Mouse (Mus musculus): ENCODE data around the gene 1700025C18Rik.

1700025C18Rik gene
- long read RNA-seq, experiment 1, result 0 reads
- long read RNA-seq, experiment 2, result 0 reads

- intact Hi-C loops (cut with DNase I), result no loop called here
These were observed at the start of gene 1700025C18Rik for GRCm38 (mm10) chr2:165090650-165091049. TSS of gene 1700025C18Rik (minus strand) at chr2:165090750.

GRCm38 (mm10) chr2:165136049-165136448, 45.5 kb upstream of the 1700025C18Rik start:
- intact Hi-C loops (cut with DNase I), result no loop called here

- intact Hi-C loops (cut with DNase I), result no loop called here
These were observed 43.0 kb upstream of the 1700025C18Rik start for GRCm38 (mm10) chr2:165133566-165133965.

GRCm38 (mm10) chr2:165131428-165131827, 40.9 kb upstream of the 1700025C18Rik start:
- intact Hi-C loops (cut with DNase I), result no loop called here

- intact Hi-C loops (cut with DNase I), result no loop called here
These were observed 38.6 kb upstream of the 1700025C18Rik start for GRCm38 (mm10) chr2:165129189-165129588.

- intact Hi-C loops (cut with DNase I), result no loop called here
These were observed 36.5 kb upstream of the 1700025C18Rik start for GRCm38 (mm10) chr2:165126896-165127562.

- intact Hi-C loops (cut with DNase I), result no loop called here
These were observed 30.8 kb upstream of the 1700025C18Rik start for GRCm38 (mm10) chr2:165121206-165121840.

GRCm38 (mm10) chr2:165120765-165121164, 30.2 kb upstream of the 1700025C18Rik start:
- intact Hi-C loops (cut with DNase I), result no loop called here

GRCm38 (mm10) chr2:165113733-165114132, 23.2 kb upstream of the 1700025C18Rik start:
- intact Hi-C loops (cut with DNase I), result loop anchor here (2.0 kb wide), 1 partner anchor 37 kb away; no protein-coding TSS in a partner anchor

- intact Hi-C loops (cut with DNase I), result loop anchor here (2.0 kb wide), 1 partner anchor 35 kb away; no protein-coding TSS in a partner anchor
These were observed 21.6 kb upstream of the 1700025C18Rik start for GRCm38 (mm10) chr2:165112149-165112548.

- intact Hi-C loops (cut with DNase I), result no loop called here
These were observed 16.0 kb upstream of the 1700025C18Rik start for GRCm38 (mm10) chr2:165106585-165106984.

- intact Hi-C loops (cut with DNase I), result no loop called here
These were observed 15.0 kb upstream of the 1700025C18Rik start for GRCm38 (mm10) chr2:165105513-165106079.

- intact Hi-C loops (cut with DNase I), result no loop called here
These were observed 12.4 kb upstream of the 1700025C18Rik start for GRCm38 (mm10) chr2:165102920-165103319.

GRCm38 (mm10) chr2:165100749-165101148, 10.2 kb upstream of the 1700025C18Rik start:
- intact Hi-C loops (cut with DNase I), result no loop called here

GRCm38 (mm10) chr2:165098861-165099260, 8.3 kb upstream of the 1700025C18Rik start:
- intact Hi-C loops (cut with DNase I), result no loop called here

- intact Hi-C loops (cut with DNase I), result no loop called here
These were observed 5.8 kb upstream of the 1700025C18Rik start for GRCm38 (mm10) chr2:165096367-165096766.

- intact Hi-C loops (cut with DNase I), result no loop called here
These were observed 1.8 kb upstream of the 1700025C18Rik start for GRCm38 (mm10) chr2:165092393-165092792.

GRCm38 (mm10) chr2:165091433-165091965, 949 bp upstream of the 1700025C18Rik start:
- intact Hi-C loops (cut with DNase I), result no loop called here

GRCm38 (mm10) chr2:165089470-165089869, 1.1 kb downstream of the 1700025C18Rik start:
- intact Hi-C loops (cut with DNase I), result no loop called here

- intact Hi-C loops (cut with DNase I), result no loop called here
These were observed 3.9 kb downstream of the 1700025C18Rik start for GRCm38 (mm10) chr2:165086634-165087033.

- intact Hi-C loops (cut with DNase I), result no loop called here
These were observed 9.3 kb downstream of the 1700025C18Rik start for GRCm38 (mm10) chr2:165081257-165081656.

GRCm38 (mm10) chr2:165080657-165081056, 9.9 kb downstream of the 1700025C18Rik start:
- intact Hi-C loops (cut with DNase I), result no loop called here
